Mouse (Mus musculus) MEL (cell line): ENCODE results near the gene Retsat. TPM values are rescaled to one million over a fixed set of nuclear protein-coding genes. Genes with fewer than 3 reads are reported as not detected.

ENCODE experiments used
- DNase-seq: peaks from one replicate; pipeline ENCODE4 v3.0.0; 2011; ENCODE audit warnings: low read depth, low spot score
- H3K27ac ChIP-seq: 2 replicates; pipeline ENCODE4 v1.5.1; 2012; ENCODE audit warnings: low read depth, mild to moderate bottlenecking, control low read depth, low read length, moderate library complexity; ENCODE audit not compliant: control insufficient read depth
- H3K27me3 ChIP-seq, 2 experiments: fragments of 150-350 bp in 1 of 2; sonication (generic) in 1 of 2; 2 replicates each; pipeline ENCODE4 v1.6.1; 2012; ENCODE audit warnings: low read length in 2 of 2, mild to moderate bottlenecking in 2 of 2, improper control_type of control experiment in 1 of 2, moderate library complexity in 1 of 2; ENCODE audit not compliant: insufficient read depth in 2 of 2, control insufficient read depth in 1 of 2
- H3K36me3 ChIP-seq, 2 experiments: 2 replicates each; pipeline ENCODE4 v1.6.1; 2012 to 2014; ENCODE audit warnings: low read length in 2 of 2, improper control_type of control experiment in 1 of 2, inconsistent platforms in 1 of 2, mild to moderate bottlenecking in 1 of 2; ENCODE audit not compliant: insufficient read depth in 2 of 2, control insufficient read depth in 1 of 2
- H3K4me1 ChIP-seq, 2 experiments: fragments of 150-350 bp in 1 of 2; sonication (generic) in 1 of 2; 2 replicates each; pipeline ENCODE4 v1.6.1; 2012; ENCODE audit warnings: low read length in 2 of 2, improper control_type of control experiment in 1 of 2, mild to moderate bottlenecking in 1 of 2; ENCODE audit not compliant: insufficient read depth in 2 of 2, control insufficient read depth in 1 of 2
- H3K4me3 ChIP-seq, 2 experiments: fragments of 150-350 bp in 1 of 2; sonication (generic) in 1 of 2; 2 replicates each; pipeline ENCODE4 v1.5.1; 2012; ENCODE audit warnings: low read depth in 2 of 2, low read length in 2 of 2, mild to moderate bottlenecking in 2 of 2, moderate library complexity in 2 of 2, control low read depth in 1 of 2, improper control_type of control experiment in 1 of 2; ENCODE audit not compliant: control insufficient read depth in 1 of 2, insufficient read depth in 1 of 2
- H3K79me2 ChIP-seq: 2 replicates; pipeline ENCODE4 v1.6.1; 2012; ENCODE audit warnings: mild to moderate bottlenecking, low read length, moderate library complexity; ENCODE audit not compliant: control insufficient read depth, poor library complexity, insufficient read depth
- H3K9ac ChIP-seq: 2 replicates; pipeline ENCODE4 v1.6.1; 2012; ENCODE audit warnings: low read depth, mild to moderate bottlenecking, control low read depth, low read length, moderate library complexity; ENCODE audit not compliant: control insufficient read depth, poor library complexity, severe bottlenecking
- H3K9me3 ChIP-seq: fragments of 150-350 bp; sonication (generic); replicated peaks from 2 replicates; pipeline ENCODE4 v1.6.1; 2012; ENCODE audit warnings: mild to moderate bottlenecking, low read length, improper control_type of control experiment, moderate library complexity; ENCODE audit not compliant: insufficient read depth
- BHLHE40 ChIP-seq: IDR thresholded peaks from 2 replicates; pipeline ENCODE4 v1.6.1; 2012; ENCODE audit warnings: low read depth, mild to moderate bottlenecking, inconsistent platforms, low read length, improper control_type of control experiment, borderline replicate concordance
- CHD2 ChIP-seq: IDR thresholded peaks from 2 replicates; pipeline ENCODE4 v1.6.1; 2011; ENCODE audit warnings: low read length, improper control_type of control experiment
- CTCF ChIP-seq, 3 experiments: IDR thresholded peaks in 2 of 3; conservative IDR thresholded peaks in 1 of 3; 2 replicates each; pipeline ENCODE4 v1.5.1; 2011 to 2012; ENCODE audit warnings: low read length in 3 of 3, low read depth in 2 of 3, mild to moderate bottlenecking in 2 of 3, improper control_type of control experiment in 1 of 3, inconsistent platforms in 1 of 3, mixed read lengths in 1 of 3, moderate library complexity in 1 of 3; ENCODE audit not compliant: control insufficient read depth in 1 of 3, insufficient read depth in 1 of 3, poor library complexity in 1 of 3, severe bottlenecking in 1 of 3
- E2F4 ChIP-seq: IDR thresholded peaks from 2 replicates; pipeline ENCODE4 v1.6.1; 2011; ENCODE audit warnings: low read depth, low read length, improper control_type of control experiment, borderline replicate concordance
- EP300 ChIP-seq, 2 experiments: IDR thresholded peaks; 2 replicates each; pipeline ENCODE4 v1.6.1; 2011; ENCODE audit warnings: improper control_type of control experiment in 2 of 2, low read length in 2 of 2, low read depth in 1 of 2, mild to moderate bottlenecking in 1 of 2
- ETS1 ChIP-seq: IDR thresholded peaks from 2 replicates; pipeline ENCODE4 v1.6.1; 2012; ENCODE audit warnings: low read depth, mild to moderate bottlenecking, inconsistent platforms, low read length, improper control_type of control experiment, moderate library complexity
- GABPA ChIP-seq: IDR thresholded peaks from 2 replicates; pipeline ENCODE4 v1.6.1; 2012; ENCODE audit warnings: low read depth, mild to moderate bottlenecking, inconsistent platforms, low read length, improper control_type of control experiment, moderate library complexity
- GATA1 ChIP-seq: IDR thresholded peaks from 2 replicates; pipeline ENCODE4 v1.6.1; 2011; ENCODE audit warnings: low read depth, low read length, improper control_type of control experiment
- HCFC1 ChIP-seq: IDR thresholded peaks from 2 replicates; pipeline ENCODE4 v1.6.1; 2012; ENCODE audit warnings: low read depth, mild to moderate bottlenecking, inconsistent platforms, low read length, improper control_type of control experiment, moderate library complexity
- MAFK ChIP-seq: IDR thresholded peaks from 2 replicates; pipeline ENCODE4 v1.6.1; 2011; ENCODE audit warnings: low read depth, mild to moderate bottlenecking, low read length, improper control_type of control experiment, borderline replicate concordance
- MEF2A ChIP-seq: IDR thresholded peaks from 2 replicates; pipeline ENCODE4 v1.6.1; 2014; ENCODE audit warnings: low read depth, mild to moderate bottlenecking, inconsistent platforms, low read length, improper control_type of control experiment; ENCODE audit not compliant: poor library complexity, insufficient replicate concordance, severe bottlenecking; ENCODE audit errors: extremely low read depth
- MXI1 ChIP-seq: IDR thresholded peaks from 2 replicates; pipeline ENCODE4 v1.6.1; 2011; ENCODE audit warnings: mild to moderate bottlenecking, low read depth, low read length, improper control_type of control experiment
- MYB ChIP-seq: IDR thresholded peaks from 2 replicates; pipeline ENCODE4 v1.6.1; 2011; ENCODE audit warnings: mild to moderate bottlenecking, low read depth, low read length, improper control_type of control experiment
- MYC ChIP-seq: IDR thresholded peaks from 2 replicates; pipeline ENCODE4 v1.6.1; 2011; ENCODE audit warnings: low read depth, mild to moderate bottlenecking, low read length, improper control_type of control experiment, moderate library complexity
- NRF1 ChIP-seq: IDR thresholded peaks from 2 replicates; pipeline ENCODE4 v1.6.1; 2014; ENCODE audit warnings: low read depth, mild to moderate bottlenecking, inconsistent platforms, low read length, improper control_type of control experiment, moderate library complexity; ENCODE audit not compliant: poor library complexity, insufficient read depth, severe bottlenecking
- POLR2A ChIP-seq, 2 experiments: IDR thresholded peaks; 2 replicates each; pipeline ENCODE4 v1.6.1; 2011 to 2012; ENCODE audit warnings: low read length in 2 of 2, mild to moderate bottlenecking in 2 of 2, control low read depth in 1 of 2, improper control_type of control experiment in 1 of 2, low read depth in 1 of 2, moderate library complexity in 1 of 2; ENCODE audit not compliant: control insufficient read depth in 1 of 2, insufficient read depth in 1 of 2, poor library complexity in 1 of 2
- RAD21 ChIP-seq: IDR thresholded peaks from 2 replicates; pipeline ENCODE4 v1.6.1; 2011; ENCODE audit warnings: mild to moderate bottlenecking, low read depth, low read length, improper control_type of control experiment
- RCOR1 ChIP-seq: IDR thresholded peaks from 2 replicates; pipeline ENCODE4 v1.6.1; 2012; ENCODE audit warnings: low read depth, mild to moderate bottlenecking, inconsistent platforms, low read length, improper control_type of control experiment
- SMC3 ChIP-seq: IDR thresholded peaks from 2 replicates; pipeline ENCODE4 v1.6.1; 2011; ENCODE audit warnings: low read depth, low read length, improper control_type of control experiment
- TAL1 ChIP-seq: IDR thresholded peaks from 2 replicates; pipeline ENCODE4 v1.6.1; 2012; ENCODE audit warnings: mild to moderate bottlenecking, inconsistent platforms, low read length, moderate library complexity, mixed read lengths
- TCF12 ChIP-seq: IDR thresholded peaks from 2 replicates; pipeline ENCODE4 v1.6.1; 2014; ENCODE audit warnings: low read depth, mild to moderate bottlenecking, inconsistent platforms, low read length, improper control_type of control experiment, moderate library complexity
- USF1 ChIP-seq: IDR thresholded peaks from 2 replicates; pipeline ENCODE4 v1.6.1; 2014; ENCODE audit warnings: low read depth, mild to moderate bottlenecking, inconsistent platforms, low read length, improper control_type of control experiment, moderate library complexity
- USF2 ChIP-seq, 2 experiments: IDR thresholded peaks; 2 replicates each; pipeline ENCODE4 v1.6.1; 2011 to 2012; ENCODE audit warnings: improper control_type of control experiment in 2 of 2, low read length in 2 of 2, borderline replicate concordance in 1 of 2, inconsistent platforms in 1 of 2, low read depth in 1 of 2, mild to moderate bottlenecking in 1 of 2; ENCODE audit not compliant: insufficient read depth in 1 of 2
- ZC3H11A ChIP-seq: IDR thresholded peaks from 2 replicates; pipeline ENCODE4 v1.6.1; 2012; ENCODE audit warnings: low read depth, mild to moderate bottlenecking, inconsistent platforms, low read length, improper control_type of control experiment
- ZNF384 ChIP-seq: IDR thresholded peaks from 2 replicates; pipeline ENCODE4 v1.6.1; 2012; ENCODE audit warnings: low read depth, mild to moderate bottlenecking, inconsistent platforms, low read length, improper control_type of control experiment
- polyA plus RNA-seq, 2 experiments: library from polyadenylated mRNA; stranded (reverse) in 1 of 2; unstranded in 1 of 2; fragments of >175 nt in 1 of 2; fragments of >200 nt in 1 of 2; gene quantifications; 2 replicates each; pipeline versions ENCODE4 v1.2.1 to v1.2.4; 2012; ENCODE audit warnings: low replicate concordance in 2 of 2, low read depth in 1 of 2; ENCODE audit not compliant: insufficient read length in 2 of 2, insufficient read depth in 1 of 2, missing spikeins in 1 of 2
- total RNA-seq: library from RNA; depleted of rRNA; stranded (reverse); fragments of 300-350 nt; gene quantifications from 2 replicates; pipeline ENCODE4 v1.2.3, GENCODE M21; 2012

The Retsat gene
- total and polyA plus RNA-seq, 3 experiments = 40.3 to 61.5 TPM; not detected in 1

GRCm38 (mm10) chr6:72645364-72645763 lies 47.1 kb downstream of the Retsat start:
- Histone ChIP-seq H3K27me3 (peaks cover 3 to 16% of the 10 kb centered on the region in 2 experiments; a peak in 3 of 4 replicates), H3K4me1 (no peaks in the 10 kb centered on the region), H3K79me2 (no peaks in the 10 kb centered on the region), H3K36me3 (no peaks in the 10 kb centered on the region), H3K9me3 (no peaks in the 10 kb centered on the region), H3K27ac (no peak overlapping the region)
- no peak for DNase-seq
- no peak for TF ChIP-seq ZNF384
- no peak for TF ChIP-seq EP300 (IDR thresholded peaks at IDR 0.05; ENCODE audit: low read depth in 1 of 2, low read length in 2 of 2)
- no peak for TF ChIP-seq MXI1
- no peak for TF ChIP-seq USF2 (IDR thresholded peaks at IDR 0.05; ENCODE audit: borderline replicate concordance in 1 of 2, insufficient read depth in 1 of 2, low read depth in 1 of 2, low read length in 2 of 2)
- no peak for TF ChIP-seq SMC3
- TF ChIP-seq RAD21 = no peak
- no peak for TF ChIP-seq POLR2A (IDR thresholded peaks at IDR 0.05; ENCODE audit: control insufficient read depth in 1 of 2, insufficient read depth in 1 of 2, low read depth in 1 of 2, low read length in 2 of 2, poor library complexity in 1 of 2)
- no peak for TF ChIP-seq ETS1
- TF ChIP-seq MEF2A = no peak
- no peak for TF ChIP-seq TCF12
- no peak for TF ChIP-seq HCFC1
- no peak for TF ChIP-seq CTCF (IDR thresholded peaks at IDR 0.05 in 2 of 3, conservative IDR thresholded peaks at IDR 0.05 in 1 of 3; ENCODE audit: control insufficient read depth in 1 of 3, insufficient read depth in 1 of 3, low read depth in 2 of 3, low read length in 3 of 3, poor library complexity in 1 of 3, severe bottlenecking in 1 of 3)
- no peak for TF ChIP-seq RCOR1
- TF ChIP-seq GATA1 = no peak
- TF ChIP-seq MAFK = no peak
- TF ChIP-seq, all 39 proteins: peak for 0
- Histone ChIP-seq H3K4me3 (no peak overlapping the region), H3K9ac (no peak overlapping the region)

- peaks cover 3 to 11% of the 10 kb centered on the region in 2 experiments; a peak in 3 of 4 replicates for H3K27me3 ChIP-seq
- no peaks in the 10 kb centered on the region for H3K9me3 ChIP-seq
- no peak overlapping the region for H3K4me3 ChIP-seq
- peak; percentile 72 for DNase-seq
- no peaks in the 10 kb centered on the region for H3K36me3 ChIP-seq
- no peak overlapping the region for H3K27ac ChIP-seq
- no peaks in the 10 kb centered on the region for H3K4me1 ChIP-seq
- H3K79me2 ChIP-seq = no peaks in the 10 kb centered on the region
- no peak for TF ChIP-seq MXI1
- peak; percentile 69 for TF ChIP-seq RAD21
- TF ChIP-seq CTCF (IDR thresholded peaks at IDR 0.05 in 2 of 3, conservative IDR thresholded peaks at IDR 0.05 in 1 of 3; ENCODE audit: control insufficient read depth in 1 of 3, insufficient read depth in 1 of 3, low read depth in 2 of 3, low read length in 3 of 3, poor library complexity in 1 of 3, severe bottlenecking in 1 of 3) = peak; percentile 82 to 90 (median 86)
- no peak for TF ChIP-seq MYC
- TF ChIP-seq BHLHE40 = no peak
- TF ChIP-seq USF1 = no peak
- TF ChIP-seq NRF1 = no peak
- no peak for TF ChIP-seq ZNF384
- TF ChIP-seq SMC3 = peak; percentile 71
- TF ChIP-seq E2F4 = no peak
- TF ChIP-seq TAL1 = no peak
- no peak for TF ChIP-seq ETS1
- TF ChIP-seq MYB = no peak
- peak; percentile 2; the same call in 1 of the 2 replicates for TF ChIP-seq ZC3H11A
- no peak for TF ChIP-seq EP300 (IDR thresholded peaks at IDR 0.05; ENCODE audit: low read depth in 1 of 2, low read length in 2 of 2)
- TF ChIP-seq CHD2 = no peak
- no peak for TF ChIP-seq GABPA
- no peak overlapping the region for H3K9ac ChIP-seq
Measured at GRCm38 (mm10) chr6:72647383-72647820, 49.1 kb downstream of the Retsat start.
